Mouse (Mus musculus): ENCODE data around the gene Myl6. TPM values are rescaled to one million over a fixed set of nuclear protein-coding genes. Genes with fewer than 3 reads are reported as not detected.

Myl6 gene
- polyA plus RNA-seq, 1 experiment from 2014 or later = 943 TPM

GRCm38 (mm10) chr10:128441324-128442119 lies 52.4 kb downstream of the Myl6 start:
- no peak overlapping the region for H3K9ac ChIP-seq

More at GRCm38 (mm10) chr10:128441324-128442119, 52.4 kb downstream of the Myl6 start:
- no peak for ATAC-seq (ENCODE audit: low FRiP score)
- WGBS = 83% methylated on average over 10 of the region's 10 CpGs
- peaks cover 56% of the 10 kb centered on the region for H3K36me3 ChIP-seq
- H3K4me2 ChIP-seq = no peak overlapping the region
- no peaks in the 10 kb centered on the region for H3K4me1 ChIP-seq (replicated peaks)
- no peak overlapping the region for H3K4me3 ChIP-seq
- no peaks in the 10 kb centered on the region for H3K27me3 ChIP-seq
- no peaks in the 10 kb centered on the region for H3K9me3 ChIP-seq
- no peak overlapping the region for H3K27ac ChIP-seq

Small RNAs within 50 kb of the gene (microRNA-seq; reads per million reads assigned to microRNA genes)
- not detected for gene Mir6916
- gene Mir8105 = not detected

Other genes with a start within 250 kb of the Myl6 start
- 0.18 and 0.27 TPM in 2 replicates for gene Apon, start 240.0 kb downstream of the Myl6 start, polyA plus RNA-seq (2015; fragmentation: Nextera tagmentation; extraction: Ambion mirVana)
- gene Apof, start 225.5 kb downstream of the Myl6 start, polyA plus RNA-seq (2015; fragmentation: Nextera tagmentation; extraction: Ambion mirVana) = not detected in 2 replicates
- 21.4 and 22.6 TPM in 2 replicates for gene Stat2, start 223.6 kb downstream of the Myl6 start, polyA plus RNA-seq (2015; fragmentation: Nextera tagmentation; extraction: Ambion mirVana)
- 0.10 TPM in 1 of 2 replicates, not detected in the other for gene Il23a, start 195.4 kb downstream of the Myl6 start, polyA plus RNA-seq (2015; fragmentation: Nextera tagmentation; extraction: Ambion mirVana)
- gene Pan2, start 190.8 kb downstream of the Myl6 start, polyA plus RNA-seq (2015; fragmentation: Nextera tagmentation; extraction: Ambion mirVana) = 25.3 and 25.8 TPM in 2 replicates
- gene Cnpy2, start 171.7 kb downstream of the Myl6 start, polyA plus RNA-seq (2015; fragmentation: Nextera tagmentation; extraction: Ambion mirVana) = 227 and 228 TPM in 2 replicates
- 232 and 235 TPM in 2 replicates for gene Cs, start 156.4 kb downstream of the Myl6 start, polyA plus RNA-seq (2015; fragmentation: Nextera tagmentation; extraction: Ambion mirVana)
- gene Coq10a, start 125.1 kb downstream of the Myl6 start, polyA plus RNA-seq (2015; fragmentation: Nextera tagmentation; extraction: Ambion mirVana) = 31.1 and 37.6 TPM in 2 replicates
- 11.7 and 12.9 TPM in 2 replicates for gene Ankrd52, start 117.0 kb downstream of the Myl6 start, polyA plus RNA-seq (2015; fragmentation: Nextera tagmentation; extraction: Ambion mirVana)
- not detected in 2 replicates for gene Slc39a5, start 92.9 kb downstream of the Myl6 start, polyA plus RNA-seq (2015; fragmentation: Nextera tagmentation; extraction: Ambion mirVana)
- 126 and 139 TPM in 2 replicates for gene Nabp2, start 82.7 kb downstream of the Myl6 start, polyA plus RNA-seq (2015; fragmentation: Nextera tagmentation; extraction: Ambion mirVana)
- gene Rnf41, start 82.5 kb downstream of the Myl6 start, polyA plus RNA-seq (2015; fragmentation: Nextera tagmentation; extraction: Ambion mirVana) = 81.9 and 83.8 TPM in 2 replicates
- gene Smarcc2, start 34.9 kb downstream of the Myl6 start, polyA plus RNA-seq (2015; fragmentation: Nextera tagmentation; extraction: Ambion mirVana) = 195 and 196 TPM in 2 replicates
- 4.1 and 4.2 TPM in 2 replicates for gene Myl6b, start 4.5 kb upstream of the Myl6 start, polyA plus RNA-seq (2015; fragmentation: Nextera tagmentation; extraction: Ambion mirVana)
- gene Esyt1, start 31.7 kb upstream of the Myl6 start, polyA plus RNA-seq (2015; fragmentation: Nextera tagmentation; extraction: Ambion mirVana) = 16.4 and 17.6 TPM in 2 replicates
- 19.7 and 20.9 TPM in 2 replicates for gene Zc3h10, start 53.6 kb upstream of the Myl6 start, polyA plus RNA-seq (2015; fragmentation: Nextera tagmentation; extraction: Ambion mirVana)
- gene Rpl41, start 55.2 kb upstream of the Myl6 start, polyA plus RNA-seq (2015; fragmentation: Nextera tagmentation; extraction: Ambion mirVana) = 2,639 and 2,680 TPM in 2 replicates
- 125 and 129 TPM in 2 replicates for gene Pa2g4, start 71.8 kb upstream of the Myl6 start, polyA plus RNA-seq (2015; fragmentation: Nextera tagmentation; extraction: Ambion mirVana)
- 3.0 and 3.5 TPM in 2 replicates for gene Erbb3, start 95.5 kb upstream of the Myl6 start, polyA plus RNA-seq (2015; fragmentation: Nextera tagmentation; extraction: Ambion mirVana)
- gene Rps26, start 132.6 kb upstream of the Myl6 start, polyA plus RNA-seq (2015; fragmentation: Nextera tagmentation; extraction: Ambion mirVana) = 482 and 485 TPM in 2 replicates
- gene Ikzf4, start 151.8 kb upstream of the Myl6 start, polyA plus RNA-seq (2015; fragmentation: Nextera tagmentation; extraction: Ambion mirVana) = 14.6 and 15.2 TPM in 2 replicates
- 14.4 and 14.6 TPM in 2 replicates for gene Suox, start 179.9 kb upstream of the Myl6 start, polyA plus RNA-seq (2015; fragmentation: Nextera tagmentation; extraction: Ambion mirVana)
- gene Rab5b, start 202.1 kb upstream of the Myl6 start, polyA plus RNA-seq (2015; fragmentation: Nextera tagmentation; extraction: Ambion mirVana) = 99.1 and 101 TPM in 2 replicates
- gene Pmel, start 210.1 kb upstream of the Myl6 start, polyA plus RNA-seq (2015; fragmentation: Nextera tagmentation; extraction: Ambion mirVana) = 0.32 and 0.70 TPM in 2 replicates
- 26.0 and 26.7 TPM in 2 replicates for gene Cdk2, start 210.9 kb upstream of the Myl6 start, polyA plus RNA-seq (2015; fragmentation: Nextera tagmentation; extraction: Ambion mirVana)